Mouse (Mus musculus) layer of hippocampus, adult 2 months (tissue): Measurements from ENCODE around the gene Pold4. TPM values are rescaled to one million over a fixed set of nuclear protein-coding genes. Genes with fewer than 3 reads are reported as not detected.

Experiments
- DNase-seq, 2 experiments: peaks; one replicate each; pipeline ENCODE4 v3.0.0; 2022; ENCODE audit warnings: low spot score in 2 of 2
- H3K27ac ChIP-seq: fragments of 200-600 bp; 2 replicates; pipeline ENCODE4 v1.8.1; 2022
- H3K4me3 ChIP-seq: fragments of 200-600 bp; 2 replicates; pipeline ENCODE4 v1.8.1; 2022; ENCODE audit warnings: mild to moderate bottlenecking
- CTCF ChIP-seq: fragments of 200-600 bp; conservative IDR thresholded peaks from 2 replicates; pipeline ENCODE4 v1.8.1; 2022; ENCODE audit warnings: antibody characterized with exemption, mild to moderate bottlenecking, moderate library complexity
- total RNA-seq, 2 experiments: library from RNA; stranded (reverse); gene quantifications; 2 replicates each; pipeline ENCODE4 v1.2.3; 2021

The Pold4 gene
- total RNA-seq, 2 experiments from 2014 or later = 16.7 to 18.2 TPM

- DNase-seq = no peak
- peak overlapping the region; percentile 51 for H3K27ac ChIP-seq
- TF ChIP-seq CTCF = no peak
Measured at GRCm38 (mm10) chr19:4194776-4195650, 36.7 kb upstream of the Pold4 start.

GRCm38 (mm10) chr19:4196048-4196447, 35.7 kb upstream of the Pold4 start:
- no peak for TF ChIP-seq CTCF
- no peak for DNase-seq
- Histone ChIP-seq H3K4me3 (no peak overlapping the region), H3K27ac (peak overlapping the region; percentile 51; the same call in 1 of the 2 replicates)

More at GRCm38 (mm10) chr19:4194776-4195650, 36.7 kb upstream of the Pold4 start:
- H3K4me3 ChIP-seq = no peak overlapping the region

DNA sequence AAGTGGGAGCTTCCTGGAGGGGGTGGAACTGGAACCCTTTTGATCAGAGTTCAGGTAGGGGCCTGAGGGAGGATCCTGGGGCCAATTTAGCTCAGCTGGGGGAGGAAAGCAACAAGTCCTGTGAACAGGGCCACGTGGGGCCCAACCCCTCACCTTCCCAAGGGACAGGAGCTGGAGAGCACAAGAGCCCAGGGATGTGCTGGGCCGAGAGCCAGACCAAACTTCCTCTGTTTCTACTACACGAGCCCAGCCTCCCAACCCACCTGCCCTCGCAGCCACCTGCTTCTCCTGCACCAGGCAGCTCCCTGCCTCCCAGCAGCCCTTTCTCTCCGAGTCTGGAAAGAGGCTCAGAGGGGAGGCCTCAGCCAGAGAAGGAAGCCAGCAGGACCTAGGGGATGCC, 35.2 kb upstream of the Pold4 start:
- no peak for TF ChIP-seq CTCF
- peak overlapping the region; percentile 51; the same call in 1 of the 2 replicates for H3K27ac ChIP-seq
- no peak overlapping the region for H3K4me3 ChIP-seq
- DNase-seq = no peak

DNA sequence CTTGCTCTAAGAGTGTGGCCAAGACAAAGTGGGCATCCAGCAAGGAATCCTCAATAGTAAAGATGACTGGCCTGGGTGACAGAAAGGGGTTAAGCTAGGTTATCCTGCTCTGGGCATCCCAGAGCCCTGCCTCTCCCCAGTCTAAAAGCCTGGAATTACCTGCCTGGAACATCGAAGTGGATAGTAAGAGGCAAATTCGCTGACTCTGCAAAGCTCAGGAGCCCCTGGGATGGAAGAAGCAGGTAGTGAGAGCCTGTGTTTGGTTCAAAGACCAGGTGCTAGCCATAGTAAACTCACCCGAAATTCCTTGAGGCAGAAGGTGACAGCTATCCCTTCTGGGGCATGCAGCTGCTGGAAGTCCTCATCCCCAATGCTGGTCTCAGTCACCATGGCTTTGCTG, 34.5 kb upstream of the Pold4 start:
- Histone ChIP-seq H3K27ac (peak overlapping the region; percentile 51; the same call in 1 of the 2 replicates), H3K4me3 (no peak overlapping the region)
- no peak for TF ChIP-seq CTCF
- no peak for DNase-seq

DNA sequence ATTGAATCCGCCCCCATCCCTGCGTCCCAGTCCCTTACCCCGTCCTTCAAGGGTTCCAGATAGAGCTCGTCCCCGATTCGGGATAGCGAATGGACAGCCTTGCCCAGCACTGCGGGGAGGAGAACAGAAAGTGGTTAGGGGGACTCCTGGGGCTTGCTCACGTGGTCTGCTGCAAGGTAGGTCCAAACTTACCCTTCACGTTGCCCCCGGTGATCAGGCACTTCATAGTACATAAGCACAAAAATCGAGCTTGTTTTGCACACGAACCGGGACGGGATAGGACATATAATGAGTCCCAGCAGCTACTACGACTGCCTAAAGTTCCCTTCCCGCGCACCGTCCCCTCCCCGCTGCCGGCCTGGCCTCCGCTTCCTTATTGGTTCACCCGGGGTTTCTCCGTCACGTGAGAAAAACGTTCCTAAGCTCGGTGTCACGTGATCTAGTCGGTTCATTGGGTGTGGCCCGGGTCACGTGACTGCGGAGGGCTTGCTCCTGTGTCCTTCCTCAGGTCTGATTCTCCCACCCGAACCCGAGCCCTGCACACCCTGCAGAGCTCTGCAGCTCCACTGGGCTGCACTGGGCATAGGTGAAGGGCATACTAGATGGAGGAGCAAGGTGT, 30.3 kb upstream of the Pold4 start, which contains the start of gene Rad9a:
Gene Rad9a (minus strand): TSS at position 372 of the 619 bp plus-strand sequence.
- no peak for TF ChIP-seq CTCF
- Histone ChIP-seq H3K27ac (peak within 1 kb of the TSS; percentile 96), H3K4me3 (peak within 1 kb of the TSS; percentile 74)
- peak; percentile 93 to 95 for DNase-seq

DNA sequence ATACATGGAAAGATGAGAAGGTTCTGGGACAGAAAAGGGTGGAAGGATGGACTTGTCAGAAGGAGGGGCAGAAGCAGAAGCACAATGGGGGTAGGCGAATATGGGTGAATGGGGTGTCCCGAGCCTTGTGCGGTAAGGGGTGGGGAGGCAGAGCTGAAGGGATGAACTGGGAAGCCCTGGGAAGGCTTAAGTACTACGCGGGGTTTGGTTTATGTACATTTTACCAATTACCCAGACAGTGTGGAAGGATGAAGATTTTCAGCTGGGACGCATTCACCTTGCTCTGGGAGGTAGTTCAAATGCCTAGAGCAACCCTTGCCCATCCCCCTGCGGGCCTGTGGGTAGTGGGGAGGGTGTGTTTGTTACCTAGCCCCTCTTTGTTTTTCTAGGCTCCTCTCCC, 29.6 kb upstream of the Pold4 start:
- TF ChIP-seq CTCF = no peak
- no peak for DNase-seq
- H3K4me3 ChIP-seq = peak overlapping the region; percentile 74
- peak overlapping the region; percentile 96 for H3K27ac ChIP-seq

DNA sequence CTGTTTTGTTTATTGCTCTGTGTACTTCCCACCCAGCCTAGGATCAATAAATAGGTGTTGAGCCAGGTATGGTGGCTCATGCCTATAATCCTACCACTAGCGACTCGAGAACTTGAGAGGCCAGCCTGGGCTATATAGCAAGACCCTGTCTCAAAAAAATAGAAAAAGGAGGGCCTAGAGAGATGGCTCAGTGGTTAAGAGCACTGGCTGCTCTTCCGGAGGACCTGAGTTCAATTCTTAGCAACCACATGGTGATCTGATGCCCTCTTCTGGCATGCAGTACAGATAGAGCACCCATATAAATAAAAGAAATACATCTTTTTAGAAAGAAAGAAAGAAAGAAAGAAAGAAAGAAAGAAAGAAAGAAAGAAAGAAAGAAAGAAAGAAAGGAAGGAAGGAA, 28.6 kb upstream of the Pold4 start:
- Histone ChIP-seq H3K4me3 (no peak overlapping the region), H3K27ac (peak overlapping the region; percentile 96)
- no peak for DNase-seq
- no peak for TF ChIP-seq CTCF

DNA sequence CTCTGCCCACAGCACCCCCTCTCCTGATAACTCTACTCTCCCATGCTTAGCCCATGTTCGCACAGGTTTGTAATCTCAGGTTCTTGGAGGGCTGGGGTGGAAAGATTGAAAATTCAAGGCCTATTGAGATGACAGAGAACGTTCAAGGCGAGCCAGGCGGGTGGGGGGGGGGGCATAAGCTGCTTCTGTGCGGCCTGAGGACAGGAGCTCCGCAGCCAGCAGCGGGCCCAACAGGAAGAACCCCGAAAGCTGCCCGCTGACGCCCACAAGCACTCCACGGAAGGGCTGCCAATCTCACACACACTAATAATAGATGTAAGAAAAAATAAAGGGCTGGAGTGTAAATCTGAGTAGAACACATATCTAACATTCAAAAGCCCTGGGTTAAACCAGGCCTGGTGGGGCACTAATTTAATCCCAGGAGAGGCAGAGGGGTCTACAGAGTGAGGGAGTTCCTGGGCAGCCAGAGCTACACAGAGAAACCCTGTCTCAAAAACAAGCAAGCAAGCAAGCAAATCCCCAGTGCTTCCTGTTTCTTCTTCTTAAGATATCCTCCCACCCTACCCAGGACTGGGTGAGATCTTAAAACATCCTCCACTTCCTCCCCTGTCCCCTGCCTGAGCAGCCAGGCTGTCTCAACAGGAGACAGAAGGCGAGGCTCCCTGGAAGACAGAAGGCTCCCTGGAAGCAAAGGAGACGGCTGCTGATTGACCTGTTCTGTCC, 27.9 kb upstream of the Pold4 start:
- H3K27ac ChIP-seq = peak overlapping the region; percentile 96
- TF ChIP-seq CTCF = no peak; the same call in 1 of the 2 replicates
- H3K4me3 ChIP-seq = no peak overlapping the region
- no peak for DNase-seq

DNA sequence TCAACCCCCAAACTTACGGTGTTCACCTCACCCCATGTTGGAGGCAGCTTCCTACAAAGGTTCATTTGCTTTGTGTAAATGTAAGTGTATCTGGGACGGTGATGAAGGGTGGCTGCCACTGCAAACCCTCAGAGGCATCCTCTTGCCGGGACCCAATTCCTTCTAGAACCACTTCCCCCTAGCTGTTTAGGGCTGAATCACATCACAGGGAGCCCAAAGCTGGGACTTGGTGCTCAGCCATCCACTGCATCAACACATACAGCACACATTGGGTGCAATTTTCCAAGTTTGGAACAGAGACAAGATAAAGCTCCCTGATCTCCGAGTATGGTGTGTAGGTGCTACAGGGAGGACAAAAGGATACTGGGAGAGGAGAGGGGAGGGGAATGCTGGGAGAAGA, 26.8 kb upstream of the Pold4 start:
- peak; percentile 51 for TF ChIP-seq CTCF
- H3K27ac ChIP-seq = no peak overlapping the region; the same call in 1 of the 2 replicates
- no peak for DNase-seq
- no peak overlapping the region for H3K4me3 ChIP-seq

DNA sequence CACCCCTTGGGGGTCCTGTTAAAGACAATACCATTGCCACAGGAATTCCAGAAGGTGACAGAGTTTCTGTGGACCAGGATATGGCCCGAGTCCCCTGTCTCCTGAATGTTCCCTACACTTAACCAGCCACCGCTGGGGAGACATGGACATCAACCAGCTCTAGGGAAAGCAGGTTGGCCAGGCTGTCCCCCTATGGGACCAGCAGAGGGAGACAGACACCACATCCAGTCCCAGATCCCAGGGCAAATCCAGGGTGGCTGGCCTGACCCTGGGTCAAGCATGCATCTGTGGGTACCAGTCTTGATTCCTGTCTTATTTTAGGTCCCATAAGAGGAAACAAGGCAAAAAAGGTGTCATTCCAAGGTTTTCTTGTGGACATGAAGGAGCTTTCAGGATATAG, 24.7 kb upstream of the Pold4 start:
- TF ChIP-seq CTCF = peak; percentile 99
- Histone ChIP-seq H3K4me3 (no peak overlapping the region), H3K27ac (no peak overlapping the region)
- peak in 1 of 2 experiments; percentile 68 for DNase-seq

DNA sequence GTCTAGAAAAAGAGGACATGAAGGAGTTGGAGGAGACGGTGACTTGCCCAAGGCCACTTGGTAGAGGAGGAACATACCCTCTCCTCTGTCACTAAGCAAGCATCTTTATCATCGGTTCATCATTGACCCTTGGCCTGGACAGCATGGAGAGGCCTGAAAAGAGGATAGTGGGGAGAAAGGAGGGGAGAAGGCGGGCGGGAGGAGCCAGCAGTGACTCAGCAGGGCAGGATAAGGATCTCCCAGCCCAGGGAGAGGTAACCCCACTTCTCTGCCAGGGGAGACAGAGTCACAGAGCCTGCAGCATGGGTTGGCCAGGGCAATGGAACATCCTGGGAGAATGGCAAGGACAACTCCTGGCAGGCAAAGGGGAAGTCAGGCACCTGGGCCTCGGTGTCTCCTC, 23.1 kb upstream of the Pold4 start:
- no peak for DNase-seq
- Histone ChIP-seq H3K27ac (no peak overlapping the region), H3K4me3 (no peak overlapping the region)
- no peak for TF ChIP-seq CTCF

DNA sequence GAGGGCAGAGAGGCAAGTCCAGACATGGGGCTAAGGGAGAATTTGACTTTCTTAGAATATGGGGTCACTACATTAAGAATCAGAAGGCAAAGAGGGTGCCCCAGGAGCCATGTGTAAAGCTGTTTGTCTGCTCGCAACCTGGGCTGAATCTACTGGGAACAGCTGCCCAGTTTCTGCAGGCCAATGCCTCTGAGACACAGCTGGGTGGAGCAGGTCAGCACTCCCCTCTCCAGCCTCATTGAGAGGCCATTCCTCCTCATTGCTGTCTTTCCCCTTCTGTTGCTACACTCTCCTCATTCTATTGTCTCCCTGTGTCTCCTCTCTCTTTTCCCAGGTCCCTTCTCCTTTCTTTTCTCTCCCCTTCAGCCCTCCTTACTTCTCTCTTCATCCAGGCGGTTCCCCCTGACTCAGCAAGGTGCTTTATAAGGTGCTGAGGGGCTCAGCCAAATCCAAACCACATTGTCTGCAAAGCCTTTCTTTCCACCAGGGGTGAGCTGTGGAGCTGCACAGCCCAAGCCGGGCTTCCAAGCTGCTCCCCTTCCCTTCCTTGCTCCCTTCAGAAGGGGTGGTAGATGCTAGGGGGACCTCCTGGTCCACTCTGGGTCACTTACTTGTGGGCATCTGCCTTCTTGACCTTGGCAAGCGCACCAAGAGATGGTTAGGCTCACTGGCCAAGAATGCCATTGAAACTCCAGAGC, 19.7 kb upstream of the Pold4 start:
- no peak for DNase-seq
- TF ChIP-seq CTCF = no peak

More for the DNA sequence above, 19.7 kb upstream of the Pold4 start:
- no peak overlapping the region for H3K27ac ChIP-seq
- no peak overlapping the region for H3K4me3 ChIP-seq
